Mouse (Mus musculus) erythroblast, embryonic 14.5 days (primary cell): ENCODE results near the gene Slc34a1.

Source experiments
- GATA1 ChIP-seq: IDR thresholded peaks from 2 replicates; pipeline ENCODE4 v1.6.1; 2012; ENCODE audit warnings: low read length, inconsistent platforms, mixed read lengths
- TAL1 ChIP-seq: IDR thresholded peaks from 3 replicates; pipeline ENCODE4 v1.6.1; 2012; ENCODE audit warnings: low read length, inconsistent platforms, mixed read lengths

- TF ChIP-seq GATA1 (no peak), TAL1 (no peak)
Measured at GRCm38 (mm10) chr13:55448131-55448530, 50.1 kb downstream of the Slc34a1 start.
